ENCODE assay signal across 8 mouse cellular contexts in the genomic region with DNA sequence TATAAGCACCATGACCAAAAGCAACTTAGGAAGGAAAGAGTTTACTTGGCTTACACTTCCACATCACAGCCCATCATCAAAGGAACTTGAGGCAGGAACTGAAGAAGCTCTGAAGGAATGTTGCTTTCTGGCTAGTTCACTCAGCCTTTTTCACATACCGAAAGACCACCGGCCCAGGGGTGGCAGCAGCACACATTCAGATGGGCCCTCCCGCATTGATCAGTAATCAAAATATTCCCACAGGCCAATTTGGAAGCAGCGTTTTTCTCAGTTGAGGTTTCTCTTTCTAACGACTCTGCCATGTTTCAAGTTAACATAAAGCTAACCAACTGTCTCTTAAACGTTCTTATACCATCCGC. TPM values are rescaled to one million over a fixed set of nuclear protein-coding genes. Genes with fewer than 3 reads are reported as not detected.
DNase-seq lines count a peak whose midpoint lies in the region; ATAC-seq and TF ChIP-seq lines count a peak whose summit lies in the region.

No protein-coding gene starts in this region.

- peak overlapping the region; percentile 99 for H3K9ac ChIP-seq in embryonic facial prominence, embryonic 14.5 days (ENCODE audit: low read depth, low read length)

- H3K9me3 ChIP-seq in embryonic facial prominence, embryonic 14.5 days (ENCODE audit: control insufficient read depth, low read length): no peaks in the 10 kb centered on the region
- no peaks in the 10 kb centered on the region for H3K9me3 ChIP-seq in limb, embryonic 10.5 days (replicated peaks)

- no peaks in the 10 kb centered on the region for H3K4me1 ChIP-seq in embryonic facial prominence, embryonic 14.5 days (ENCODE audit: control insufficient read depth, insufficient read depth, low read length)
- no peaks in the 10 kb centered on the region for H3K4me1 ChIP-seq in limb, embryonic 10.5 days

- H3ac ChIP-seq in myocyte (ENCODE audit: control insufficient read depth, insufficient read length): peak overlapping the region; percentile 73

- intact Hi-C loops in left cerebral cortex, postnatal 10 days (cut with DNase I): no loop called here
- intact Hi-C loops in left cerebral cortex, postnatal 36 days (cut with DNase I): no loop called here

- H3K79me2 ChIP-seq in myocyte (ENCODE audit: control insufficient read depth, insufficient read depth): peaks cover 34% of the 10 kb centered on the region

- DNase-seq in adrenal gland, postnatal 14 days: peak; percentile 21
- no peak for DNase-seq in adrenal gland, adult (ENCODE audit: inconsistent age in 2 of 2, low spot score in 1 of 2)
- DNase-seq in left cerebral cortex, postnatal 10 days (ENCODE audit: extremely low spot score in 1 of 2, low spot score in 2 of 2): peak; percentile 23 to 34
- DNase-seq in left cerebral cortex, postnatal 36 days (ENCODE audit: low spot score in 2 of 2): no peak
- DNase-seq in embryonic facial prominence, embryonic 14.5 days (ENCODE audit: low spot score): peak; percentile 63
- peak; percentile 55 for DNase-seq in limb, embryonic 10.5 days (ENCODE audit: low spot score)
- no peak for DNase-seq in cerebellum, adult 11-12 months

- ATAC-seq in embryonic facial prominence, embryonic 14.5 days (ENCODE audit: low read depth): peak; percentile 72

- H3K27ac ChIP-seq in embryonic facial prominence, embryonic 14.5 days (replicated peaks; ENCODE audit: low read depth, low read length): peak overlapping the region; percentile 94
- H3K27ac ChIP-seq in limb, embryonic 10.5 days: peak overlapping the region; percentile 97

- H3K36me3 ChIP-seq in embryonic facial prominence, embryonic 14.5 days (ENCODE audit: control insufficient read depth, insufficient read depth, low read length): 0 out of 2 replicates have a peak, but pooled peaks cover 6% of the 10 kb centered on the region
- peaks cover 27% of the 10 kb centered on the region for H3K36me3 ChIP-seq in limb, embryonic 10.5 days
- H3K36me3 ChIP-seq in myocyte (ENCODE audit: control insufficient read depth, insufficient read depth): peaks cover 8% of the 10 kb centered on the region

- H3K27me3 ChIP-seq in embryonic facial prominence, embryonic 14.5 days (replicated peaks; ENCODE audit: control insufficient read depth, insufficient read depth, low read length): no peaks in the 10 kb centered on the region
- H3K27me3 ChIP-seq in limb, embryonic 10.5 days (ENCODE audit: low read depth, poor library complexity, severe bottlenecking): no peaks in the 10 kb centered on the region
- no peaks in the 10 kb centered on the region for H3K27me3 ChIP-seq in myocyte (ENCODE audit: control insufficient read depth, insufficient read depth, insufficient read length)

- WGBS in embryonic facial prominence, embryonic 14.5 days: under 1% methylated on average over 7 of the region's 7 CpGs
- WGBS in limb, embryonic 10.5 days: 0% methylated on average over 7 of the region's 7 CpGs

- TF ChIP-seq POLR2A in myocyte (IDR thresholded peaks at IDR 0.05; ENCODE audit: insufficient read length, low read depth): no peak

- H3K4me3 ChIP-seq in embryonic facial prominence, embryonic 14.5 days (ENCODE audit: low read depth, low read length): peak overlapping the region; percentile 93
- H3K4me3 ChIP-seq in limb, embryonic 10.5 days: peak overlapping the region; percentile 89
- peak overlapping the region; percentile 99 for H3K4me3 ChIP-seq in myocyte

- peak overlapping the region; percentile 81 for H3K4me2 ChIP-seq in embryonic facial prominence, embryonic 14.5 days (ENCODE audit: low read depth, low read length)
- H3K4me2 ChIP-seq in myocyte (ENCODE audit: low read depth): peak overlapping the region; percentile 83

TF ChIP-seq in myocyte, 11 proteins besides CTCF, POLR2A, EP300 and RAD21:
- TF ChIP-seq MAX (IDR thresholded peaks at IDR 0.05; ENCODE audit: low read depth) (no peak), CEBPB (IDR thresholded peaks at IDR 0.05; ENCODE audit: insufficient read depth, poor library complexity, severe bottlenecking) (no peak), E2F4 (IDR thresholded peaks at IDR 0.05; ENCODE audit: insufficient read depth) (no peak), POLR2AphosphoS2 (IDR thresholded peaks at IDR 0.05; ENCODE audit: insufficient read length, low read depth) (no peak), SRF (IDR thresholded peaks at IDR 0.05; ENCODE audit: control insufficient read depth, insufficient read length, low read depth) (no peak), MYOG (IDR thresholded peaks at IDR 0.05; ENCODE audit: control insufficient read depth in 1 of 3, insufficient read depth in 1 of 3, insufficient read length in 2 of 3, low read depth in 2 of 3) (no peak), REST (IDR thresholded peaks at IDR 0.05; ENCODE audit: insufficient read depth, insufficient read length) (no peak), TCF3 (IDR thresholded peaks at IDR 0.05; ENCODE audit: insufficient read length, low read depth) (no peak)

RNA-seq across cellular contexts. Expression of gene Xrn1, which starts 0.4 kb away (rescaled TPM):
- total RNA-seq in adrenal gland, postnatal 14 days (2021): 22.3 and 24.7 TPM in 2 replicates
- total RNA-seq in left cerebral cortex, postnatal 10 days (2021): 10 to 100 TPM; 27.8 to 31.7 TPM
- 10 to 100 TPM; 24.6 to 26.1 TPM for total RNA-seq in left cerebral cortex, postnatal 36 days (2021)
- polyA plus RNA-seq in embryonic facial prominence, embryonic 14.5 days (2014; fragmentation: Nextera tagmentation; extraction: Ambion mirVana): 15.1 and 15.9 TPM in 2 replicates
- polyA plus RNA-seq in limb, embryonic 10.5 days (2016; fragmentation: Nextera tagmentation; extraction: Ambion mirVana): 17.0 and 20.0 TPM in 2 replicates
- polyA plus RNA-seq in myocyte (2012; fragmentation: generic; extraction: Trizol): 2.9 TPM

Comparison
In these comparisons a context has a peak if more than half of its experiments do, and no peak if none do; other contexts are left out.
1. DNase-seq: peak in adrenal gland, postnatal 14 days (single experiment), left cerebral cortex, postnatal 10 days (2 of 2), embryonic facial prominence, embryonic 14.5 days (single experiment) and limb, embryonic 10.5 days (single experiment); none in adrenal gland, adult (0 of 2), left cerebral cortex, postnatal 36 days (0 of 2) and cerebellum, adult 11-12 months (single experiment).
2. Peak in every context shown above with its lines, with median percentiles within 50 percentile points of each other: H3K4me3 ChIP-seq.